Mouse (Mus musculus) stomach, embryonic 14.5 days (tissue): ENCODE data around the gene Srd5a1. TPM values are rescaled to one million over a fixed set of nuclear protein-coding genes. Genes with fewer than 3 reads are reported as not detected.

Experiments used
- ATAC-seq: fragments of 200-750 bp; cut with Nextera tagmentation; 2 replicates; pipeline ENCODE4 v1.8.0; 2017; ENCODE audit warnings: low read depth, moderate TSS enrichment; ENCODE audit not compliant: insufficient number of reproducible peaks, insufficient read depth, low FRiP score
- H3K27ac ChIP-seq: fragments of 300-500 bp; sonication (generic); 2 replicates; pipeline ENCODE4 v1.5.1; 2014; ENCODE audit warnings: mild to moderate bottlenecking, low read length, moderate library complexity, mixed read lengths
- H3K27me3 ChIP-seq: fragments of 300-500 bp; sonication (generic); 2 replicates; pipeline ENCODE4 v1.6.1; 2014; ENCODE audit warnings: low read length, control low read depth, mixed read lengths; ENCODE audit not compliant: control insufficient read depth, insufficient read depth
- H3K36me3 ChIP-seq: fragments of 300-500 bp; sonication (generic); 2 replicates; pipeline ENCODE4 v1.6.1; 2014; ENCODE audit warnings: mild to moderate bottlenecking, control low read depth, low read length, moderate library complexity, mixed read lengths; ENCODE audit not compliant: control insufficient read depth, insufficient read depth
- H3K4me1 ChIP-seq: fragments of 300-500 bp; sonication (generic); 2 replicates; pipeline ENCODE4 v1.6.1; 2014; ENCODE audit warnings: low read length, control low read depth, mixed read lengths; ENCODE audit not compliant: control insufficient read depth, insufficient read depth
- H3K4me2 ChIP-seq: fragments of 300-500 bp; sonication (generic); replicated peaks from 2 replicates; pipeline ENCODE4 v1.6.1; 2014; ENCODE audit warnings: low read depth, low read length, control low read depth
- H3K4me3 ChIP-seq: fragments of 300-500 bp; sonication (generic); 2 replicates; pipeline ENCODE4 v1.5.1; 2014; ENCODE audit warnings: low read depth, low read length, control low read depth
- H3K9ac ChIP-seq: fragments of 300-500 bp; sonication (generic); replicated peaks from 2 replicates; pipeline ENCODE4 v1.6.1; 2014; ENCODE audit warnings: low read depth, mild to moderate bottlenecking, control low read depth, low read length, moderate library complexity, mixed read lengths
- H3K9me3 ChIP-seq: fragments of 300-500 bp; sonication (generic); 2 replicates; pipeline ENCODE4 v1.6.1; 2016; ENCODE audit warnings: low read depth, low read length, control low read depth; ENCODE audit not compliant: control insufficient read depth
- WGBS: fragments of 180-500 bp; shearing (Covaris S2); extraction: QIAGEN DNeasy Blood & Tissue Kit; methylation state at CpG from one replicate; pipeline ENCODE4 v1.1.7; 2014; 5-methylcytosine and 5-hydroxymethylcytosine counted together
- polyA plus RNA-seq: library from polyadenylated mRNA; unstranded; fragments of >200 nt; fragmentation: Nextera tagmentation; extraction: Ambion mirVana; gene quantifications from 2 replicates; pipeline ENCODE4 v1.2.1, GENCODE M21; 2014

The Srd5a1 gene
- polyA plus RNA-seq, 1 experiment from 2014 or later, result 35.3 TPM

GRCm38 (mm10) chr13:69553024-69553423, 58.2 kb downstream of the Srd5a1 start:
- no peak overlapping the region for H3K27ac ChIP-seq
- H3K4me1 ChIP-seq, result no peaks in the 10 kb centered on the region
- no peak overlapping the region for H3K4me2 ChIP-seq
- H3K4me3 ChIP-seq, result no peak overlapping the region
- no peak overlapping the region for H3K9ac ChIP-seq
- ATAC-seq, result no peak
- WGBS, result 17% methylated on average over 5 of the region's 5 CpGs
- no peaks in the 10 kb centered on the region for H3K36me3 ChIP-seq
- no peaks in the 10 kb centered on the region for H3K9me3 ChIP-seq
- H3K27me3 ChIP-seq, result no peaks in the 10 kb centered on the region

DNA sequence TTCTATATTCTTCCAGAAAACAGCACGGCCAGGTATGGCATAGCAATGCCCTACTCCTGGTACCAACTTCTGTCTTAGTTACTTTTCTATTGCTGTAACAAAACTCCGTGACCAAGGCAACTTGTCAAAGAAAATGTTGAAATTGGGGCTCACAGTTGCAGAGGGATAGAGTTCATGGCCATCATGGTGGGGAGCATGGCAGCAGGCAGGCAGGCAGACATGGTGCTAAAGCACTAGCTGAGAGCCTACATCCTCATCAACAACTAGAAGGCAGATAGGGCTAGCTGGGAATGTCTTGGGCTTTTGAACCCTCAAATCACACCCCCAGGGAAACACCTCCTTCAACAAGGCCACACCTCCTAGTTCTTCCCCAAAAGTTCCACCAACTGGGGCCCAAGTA, 60.4 kb downstream of the Srd5a1 start:
- WGBS, result 77% methylated on average over 2 of the region's 2 CpGs
- no peak overlapping the region for H3K9ac ChIP-seq

DNA sequence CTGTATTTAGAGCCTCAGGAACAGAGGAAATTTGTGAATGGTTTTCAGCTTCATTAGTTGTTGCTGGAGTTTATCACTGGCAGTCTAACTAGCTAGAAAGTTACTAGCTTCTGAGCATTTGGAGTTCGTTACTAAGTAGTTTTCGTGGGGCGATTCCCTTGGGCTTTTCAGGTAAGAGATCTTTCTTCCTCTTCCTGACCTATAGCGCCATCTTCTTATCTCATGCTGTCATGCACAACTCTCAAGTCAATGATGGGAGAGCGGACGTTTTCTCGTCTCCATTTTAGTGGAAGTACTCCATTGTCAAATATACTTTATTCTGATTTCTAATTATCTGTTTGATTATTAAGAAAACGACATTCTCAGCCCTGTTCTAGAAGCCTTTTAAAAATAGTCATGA, 61.3 kb downstream of the Srd5a1 start:
- no peaks in the 10 kb centered on the region for H3K27me3 ChIP-seq
- ATAC-seq, result no peak

More for the DNA sequence above, 60.4 kb downstream of the Srd5a1 start:
- ATAC-seq, result no peak
- Histone ChIP-seq H3K4me1 (no peaks in the 10 kb centered on the region), H3K4me3 (no peak overlapping the region), H3K4me2 (no peak overlapping the region), H3K36me3 (no peaks in the 10 kb centered on the region), H3K27me3 (no peaks in the 10 kb centered on the region), H3K27ac (no peak overlapping the region), H3K9me3 (no peaks in the 10 kb centered on the region)

GRCm38 (mm10) chr13:69547488-69548180, 63.6 kb downstream of the Srd5a1 start:
- Histone ChIP-seq H3K4me3 (no peak overlapping the region), H3K9me3 (no peaks in the 10 kb centered on the region), H3K36me3 (no peaks in the 10 kb centered on the region), H3K4me2 (no peak overlapping the region), H3K27ac (no peak overlapping the region), H3K4me1 (peaks cover 15% of the 10 kb centered on the region), H3K27me3 (no peaks in the 10 kb centered on the region), H3K9ac (no peak overlapping the region)
- 57% methylated on average over 16 of the region's 16 CpGs for WGBS
- no peak for ATAC-seq

More for the DNA sequence above, 61.3 kb downstream of the Srd5a1 start:
- H3K4me1 ChIP-seq, result no peaks in the 10 kb centered on the region
- 52% methylated on average over 8 of the region's 8 CpGs for WGBS
- no peaks in the 10 kb centered on the region for H3K36me3 ChIP-seq
- no peak overlapping the region for H3K9ac ChIP-seq
- no peaks in the 10 kb centered on the region for H3K9me3 ChIP-seq
- no peak overlapping the region for H3K4me3 ChIP-seq
- H3K27ac ChIP-seq, result no peak overlapping the region
- H3K4me2 ChIP-seq, result no peak overlapping the region

GRCm38 (mm10) chr13:69545019-69545418, 66.2 kb downstream of the Srd5a1 start:
- ATAC-seq, result no peak
- no peak overlapping the region for H3K9ac ChIP-seq
- 25% methylated on average over 3 of the region's 3 CpGs for WGBS
- no peak overlapping the region for H3K4me2 ChIP-seq
- peaks cover 27% of the 10 kb centered on the region for H3K4me1 ChIP-seq
- H3K27me3 ChIP-seq, result no peaks in the 10 kb centered on the region
- H3K36me3 ChIP-seq, result no peaks in the 10 kb centered on the region
- no peak overlapping the region for H3K27ac ChIP-seq
- H3K9me3 ChIP-seq, result no peaks in the 10 kb centered on the region
- no peak overlapping the region for H3K4me3 ChIP-seq

DNA sequence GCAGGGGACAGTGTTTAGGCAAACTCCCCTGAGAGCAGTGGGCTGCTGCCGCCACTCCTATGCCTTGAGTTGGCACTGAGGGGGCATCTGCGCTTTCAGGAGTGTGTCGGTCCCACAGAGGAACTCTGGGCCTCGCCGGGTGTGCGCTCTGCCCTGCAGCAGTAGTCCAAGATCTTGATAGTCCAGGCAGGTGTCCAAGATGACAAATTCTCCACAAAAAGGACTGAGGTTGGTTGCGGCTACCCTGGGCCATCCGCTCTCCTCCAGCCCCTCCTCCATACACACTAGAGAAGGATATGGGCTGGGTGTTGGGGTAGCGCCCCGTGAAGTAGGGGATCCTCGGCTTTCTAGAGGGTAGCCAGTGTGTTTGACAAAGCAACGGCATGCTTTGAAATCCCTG, 67.6 kb downstream of the Srd5a1 start:
- Histone ChIP-seq H3K36me3 (no peaks in the 10 kb centered on the region), H3K4me1 (peaks cover 27% of the 10 kb centered on the region), H3K4me2 (peak overlapping the region; percentile 24), H3K27me3 (no peaks in the 10 kb centered on the region), H3K9me3 (no peaks in the 10 kb centered on the region), H3K9ac (0 out of 2 replicates have a peak overlapping the region, but pooled peaks have one; percentile 7), H3K4me3 (0 out of 2 replicates have a peak overlapping the region, but pooled peaks have one; percentile 6), H3K27ac (peak overlapping the region; percentile 10; the same call in 1 of the 2 replicates)
- ATAC-seq, result peak; percentile 31; the same call in 1 of the 2 replicates
- 25% methylated on average over 12 of the region's 12 CpGs for WGBS

GRCm38 (mm10) chr13:69542571-69543352, 68.5 kb downstream of the Srd5a1 start:
- peak; percentile 48; the same call in 1 of the 2 replicates for ATAC-seq
- 38% methylated on average over 17 of the region's 17 CpGs for WGBS
- peak overlapping the region; percentile 67; the same call in 1 of the 2 replicates for H3K27ac ChIP-seq

DNA sequence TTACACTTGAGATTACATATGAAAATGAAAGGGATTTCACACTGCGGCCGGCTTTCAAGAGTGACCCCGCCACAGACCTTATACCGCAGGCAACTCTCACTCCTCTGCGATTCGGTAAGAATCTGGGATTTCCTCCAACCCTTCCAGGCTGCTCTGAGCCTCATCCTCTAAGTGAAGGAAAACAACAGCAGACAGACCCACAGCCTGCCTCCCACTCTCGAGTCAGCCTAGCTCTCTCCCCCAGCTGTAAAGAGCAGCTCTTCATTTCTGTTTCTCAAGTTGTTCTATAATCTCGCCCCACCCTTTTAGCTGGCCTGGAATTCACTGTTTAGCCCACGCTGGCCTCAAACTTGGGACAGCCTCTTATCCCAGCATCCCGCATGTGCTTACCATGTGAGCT, 69.5 kb downstream of the Srd5a1 start:
- Histone ChIP-seq H3K27ac (peak overlapping the region; percentile 67; the same call in 1 of the 2 replicates), H3K9me3 (no peaks in the 10 kb centered on the region), H3K4me2 (no peak overlapping the region), H3K36me3 (no peaks in the 10 kb centered on the region), H3K27me3 (no peaks in the 10 kb centered on the region), H3K4me1 (peaks cover 27% of the 10 kb centered on the region), H3K9ac (no peak overlapping the region), H3K4me3 (no peak overlapping the region)
- ATAC-seq, result no peak; the same call in 1 of the 2 replicates
- 41% methylated on average over 10 of the region's 10 CpGs for WGBS

More at GRCm38 (mm10) chr13:69542571-69543352, 68.5 kb downstream of the Srd5a1 start:
- Histone ChIP-seq H3K4me3 (no peak overlapping the region), H3K9me3 (no peaks in the 10 kb centered on the region), H3K27me3 (no peaks in the 10 kb centered on the region), H3K9ac (no peak overlapping the region), H3K4me1 (peaks cover 27% of the 10 kb centered on the region), H3K4me2 (no peak overlapping the region; the same call in 1 of the 2 replicates), H3K36me3 (no peaks in the 10 kb centered on the region)
